In genomic region chr12:117314987-117315386, GRCm38 (mm10) we compare ENCODE assay signal across 17 mouse cellular contexts.
A peak's percentile ranks its signal among the peaks of the same experiment; 100 is the strongest.
DNase-seq lines count a peak whose midpoint lies in the region; ATAC-seq lines count a peak whose summit lies in the region.
"Had no signal": no experiment of that assay in that cellular context is flagged by ENCODE, and none has a peak within 500 bp of the region (broad histone marks: within the 10 kb centered on the region; RNA-seq: fewer than 3 reads in every experiment).

No protein-coding gene starts in this region.

- no peaks in the 10 kb centered on the region for H3K4me1 ChIP-seq in embryonic facial prominence, embryonic 12.5 days
- peaks cover 14% of the 10 kb centered on the region for H3K4me1 ChIP-seq in forebrain, embryonic 12.5 days
- no peaks in the 10 kb centered on the region for H3K4me1 ChIP-seq in hindbrain, embryonic 14.5 days (replicated peaks; ENCODE audit: control insufficient read depth, insufficient read depth, low read length)
- 0 out of 2 replicates have a peak, but pooled peaks cover 5% of the 10 kb centered on the region for H3K4me1 ChIP-seq in midbrain, embryonic 15.5 days
- H3K4me1 ChIP-seq in kidney, embryonic 15.5 days = no peaks in the 10 kb centered on the region
- H3K4me1 ChIP-seq: stomach, embryonic 15.5 days had no signal

- H3K9me3 ChIP-seq in embryonic facial prominence, embryonic 12.5 days = no peaks in the 10 kb centered on the region
- peaks cover 9% of the 10 kb centered on the region; the same call in 1 of the 2 replicates for H3K9me3 ChIP-seq in forebrain, embryonic 12.5 days
- 0 out of 2 replicates have a peak, but pooled peaks cover 7% of the 10 kb centered on the region for H3K9me3 ChIP-seq in hindbrain, embryonic 14.5 days (ENCODE audit: control insufficient read depth, low read length)
- no peaks in the 10 kb centered on the region for H3K9me3 ChIP-seq in midbrain, embryonic 15.5 days
- H3K9me3 ChIP-seq in kidney, embryonic 15.5 days (replicated peaks) = no peaks in the 10 kb centered on the region; the same call in 1 of the 2 replicates
- H3K9me3 ChIP-seq: stomach, embryonic 15.5 days had no signal

- H3K27me3 ChIP-seq in embryonic facial prominence, embryonic 12.5 days = no peaks in the 10 kb centered on the region
- H3K27me3 ChIP-seq in forebrain, embryonic 12.5 days = no peaks in the 10 kb centered on the region
- H3K27me3 ChIP-seq in hindbrain, embryonic 14.5 days (ENCODE audit: control insufficient read depth, insufficient read depth, low read length) = no peaks in the 10 kb centered on the region
- H3K27me3 ChIP-seq in midbrain, embryonic 15.5 days (replicated peaks) = no peaks in the 10 kb centered on the region
- no peaks in the 10 kb centered on the region for H3K27me3 ChIP-seq in kidney, embryonic 15.5 days
- H3K27me3 ChIP-seq: stomach, embryonic 15.5 days had no signal

- H3K4me2 ChIP-seq in embryonic facial prominence, embryonic 12.5 days (replicated peaks) = no peak overlapping the region
- no peak overlapping the region for H3K4me2 ChIP-seq in forebrain, embryonic 12.5 days
- no peak overlapping the region for H3K4me2 ChIP-seq in hindbrain, embryonic 14.5 days (replicated peaks)
- H3K4me2 ChIP-seq in midbrain, embryonic 15.5 days = no peak overlapping the region
- H3K4me2 ChIP-seq in kidney, embryonic 15.5 days = no peak overlapping the region
- H3K4me2 ChIP-seq: stomach, embryonic 15.5 days had no signal

- H3K36me3 ChIP-seq in embryonic facial prominence, embryonic 12.5 days = no peaks in the 10 kb centered on the region
- no peaks in the 10 kb centered on the region for H3K36me3 ChIP-seq in forebrain, embryonic 12.5 days (replicated peaks)
- H3K36me3 ChIP-seq in hindbrain, embryonic 14.5 days (replicated peaks; ENCODE audit: control insufficient read depth, insufficient read depth) = no peaks in the 10 kb centered on the region
- H3K36me3 ChIP-seq in midbrain, embryonic 15.5 days (replicated peaks) = no peaks in the 10 kb centered on the region
- no peaks in the 10 kb centered on the region for H3K36me3 ChIP-seq in kidney, embryonic 15.5 days
- H3K36me3 ChIP-seq: stomach, embryonic 15.5 days had no signal

- no peak overlapping the region for H3K4me3 ChIP-seq in embryonic facial prominence, embryonic 12.5 days
- H3K4me3 ChIP-seq in forebrain, embryonic 12.5 days (replicated peaks) = no peak overlapping the region
- no peak overlapping the region for H3K4me3 ChIP-seq in hindbrain, embryonic 14.5 days (replicated peaks; ENCODE audit: low read length)
- no peak overlapping the region for H3K4me3 ChIP-seq in midbrain, embryonic 15.5 days
- H3K4me3 ChIP-seq in kidney, embryonic 15.5 days (replicated peaks) = no peak overlapping the region
- H3K4me3 ChIP-seq: myocyte; stomach, embryonic 15.5 days had no signal

- ATAC-seq in embryonic facial prominence, embryonic 12.5 days (ENCODE audit: insufficient number of reproducible peaks, insufficient read depth, low FRiP score, low TSS enrichment) = 0 out of 2 replicates have a peak, but pooled peaks have one; percentile 10
- ATAC-seq in forebrain, embryonic 12.5 days (ENCODE audit: low FRiP score) = peak; percentile 82
- peak; percentile 62; the same call in 1 of the 2 replicates for ATAC-seq in hindbrain, embryonic 14.5 days (ENCODE audit: low FRiP score)
- peak; percentile 73 for ATAC-seq in midbrain, embryonic 15.5 days (replicated peaks)
- ATAC-seq in kidney, embryonic 15.5 days (replicated peaks; ENCODE audit: low FRiP score) = no peak
- ATAC-seq: activated CD4-positive, CD25-positive, alpha-beta regulatory T cell, adult 4 months; CD4-positive, CD25-positive, alpha-beta regulatory T cell, adult 4 months had no signal

- H3K9ac ChIP-seq in embryonic facial prominence, embryonic 12.5 days = no peak overlapping the region
- no peak overlapping the region; the same call in 1 of the 2 replicates for H3K9ac ChIP-seq in forebrain, embryonic 12.5 days
- no peak overlapping the region for H3K9ac ChIP-seq in hindbrain, embryonic 14.5 days
- no peak overlapping the region for H3K9ac ChIP-seq in midbrain, embryonic 15.5 days
- H3K9ac ChIP-seq in kidney, embryonic 15.5 days = no peak overlapping the region
- H3K9ac ChIP-seq: stomach, embryonic 15.5 days had no signal

- H3K27ac ChIP-seq in embryonic facial prominence, embryonic 12.5 days = no peak overlapping the region
- H3K27ac ChIP-seq in forebrain, embryonic 12.5 days = peak overlapping the region; percentile 37
- no peak overlapping the region for H3K27ac ChIP-seq in hindbrain, embryonic 14.5 days
- peak overlapping the region; percentile 43; the same call in 1 of the 2 replicates for H3K27ac ChIP-seq in midbrain, embryonic 15.5 days
- H3K27ac ChIP-seq in kidney, embryonic 15.5 days = no peak overlapping the region
- H3K27ac ChIP-seq: macrophage; stomach, embryonic 15.5 days had no signal

- 66% methylated on average over 2 of the region's 2 CpGs for WGBS in embryonic facial prominence, embryonic 12.5 days
- 29% methylated on average over 2 of the region's 2 CpGs for WGBS in forebrain, embryonic 12.5 days
- 33% methylated on average over 2 of the region's 2 CpGs for WGBS in hindbrain, embryonic 14.5 days
- 26% methylated on average over 2 of the region's 2 CpGs for WGBS in midbrain, embryonic 15.5 days
- 56% methylated on average over 2 of the region's 2 CpGs for WGBS in kidney, embryonic 15.5 days

- no peak for DNase-seq in hindbrain, embryonic 14.5 days (ENCODE audit: low spot score)
- no peak for DNase-seq in left cerebral cortex, adult 9 months (ENCODE audit: low spot score in 2 of 2)
- DNase-seq in cerebellum, adult 9-10 months = no peak
- DNase-seq: cerebellum, adult 11-12 months; embryo, embryonic 11 days; gastrocnemius, postnatal 14 days; kidney, adult 9 months; thymus, postnatal 14 days had no signal

Comparison
In these comparisons a context has a peak if more than half of its experiments do, and no peak if none do; other contexts are left out.
1. H3K27ac ChIP-seq: peak in forebrain, embryonic 12.5 days (single experiment) and midbrain, embryonic 15.5 days (single experiment); none in embryonic facial prominence, embryonic 12.5 days (single experiment), hindbrain, embryonic 14.5 days (single experiment) and kidney, embryonic 15.5 days (single experiment).